20 mouse cellular contexts compared by ENCODE assay signal in genomic region chr9:31538458-31539210, GRCm38 (mm10).
DNase-seq lines count a peak whose midpoint lies in the region; ATAC-seq and TF ChIP-seq lines count a peak whose summit lies in the region.
"Had no signal": no experiment of that assay in that cellular context is flagged by ENCODE, and none has a peak within 500 bp of the region (broad histone marks: within the 10 kb centered on the region; RNA-seq: fewer than 3 reads in every experiment).

No protein-coding gene starts in this region.

- no peak for ATAC-seq in kidney, embryonic 14.5 days (ENCODE audit: low FRiP score, low TSS enrichment)
- ATAC-seq in liver, embryonic 14.5 days (ENCODE audit: insufficient read depth): peak; percentile 48
- peak; percentile 88 for ATAC-seq in stomach, postnatal 0 days (ENCODE audit: low FRiP score, low TSS enrichment)
- ATAC-seq: forebrain, postnatal 0 days; inflammation-experienced regulatory T-cells, adult 6 months had no signal

- no peak for TF ChIP-seq POLR2A in kidney, adult 2 months (IDR thresholded peaks at IDR 0.05; ENCODE audit: low read depth, low read length)

- TF ChIP-seq CTCF in kidney, adult 2 months (conservative IDR thresholded peaks at IDR 0.05; ENCODE audit: insufficient read depth, insufficient read length, low read depth, low read length): no peak
- no peak for TF ChIP-seq CTCF in liver, embryonic 14.5 days (IDR thresholded peaks at IDR 0.05; ENCODE audit: low read depth)
- no peak for TF ChIP-seq CTCF in stomach, postnatal 0 days (IDR thresholded peaks at IDR 0.05; ENCODE audit: low read depth)

- peaks cover 10% of the 10 kb centered on the region; the same call in 1 of the 2 replicates for H3K4me1 ChIP-seq in kidney, adult 2 months (ENCODE audit: control insufficient read depth, insufficient read depth, low read length)
- no peaks in the 10 kb centered on the region for H3K4me1 ChIP-seq in kidney, embryonic 14.5 days (ENCODE audit: control insufficient read depth, insufficient read depth, low read length)
- peaks cover 0 to 4% of the 10 kb centered on the region in 2 experiments; a peak in 2 of 4 replicates for H3K4me1 ChIP-seq in liver, embryonic 14.5 days (replicated peaks; ENCODE audit: control insufficient read depth in 2 of 2, insufficient read depth in 2 of 2, low read length in 1 of 2)
- no peaks in the 10 kb centered on the region for H3K4me1 ChIP-seq in stomach, postnatal 0 days (replicated peaks; ENCODE audit: control insufficient read depth, insufficient read depth)
- H3K4me1 ChIP-seq: embryonic facial prominence, embryonic 12.5 days; midbrain, embryonic 10.5 days; neural tube, embryonic 12.5 days had no signal

- H3K27ac ChIP-seq in kidney, adult 2 months (ENCODE audit: insufficient read depth, low read depth, low read length): no peak overlapping the region
- no peak overlapping the region for H3K27ac ChIP-seq in kidney, embryonic 14.5 days (ENCODE audit: low read depth, low read length)
- H3K27ac ChIP-seq in liver, embryonic 14.5 days: no peak overlapping the region
- peak overlapping the region; percentile 40; the same call in 1 of the 2 replicates for H3K27ac ChIP-seq in stomach, postnatal 0 days (replicated peaks)
- H3K27ac ChIP-seq: embryonic facial prominence, embryonic 12.5 days; gastrocnemius, adult 2 months; heart, adult 2 months; midbrain, embryonic 10.5 days; neural tube, embryonic 12.5 days had no signal

- 65% methylated on average over 11 of the region's 11 CpGs for WGBS in kidney, adult 2 months
- WGBS in kidney, embryonic 14.5 days: 75% methylated on average over 11 of the region's 11 CpGs
- 58% methylated on average over 11 of the region's 11 CpGs for WGBS in liver, embryonic 14.5 days (ENCODE audit: insufficient replicate concordance)
- 55% methylated on average over 11 of the region's 11 CpGs for WGBS in stomach, postnatal 0 days

- H3K36me3 ChIP-seq in kidney, adult 2 months (ENCODE audit: control insufficient read depth, insufficient read depth, low read length): no peaks in the 10 kb centered on the region
- no peaks in the 10 kb centered on the region for H3K36me3 ChIP-seq in kidney, embryonic 14.5 days (ENCODE audit: control insufficient read depth, insufficient read depth, low read length)
- no peaks in the 10 kb centered on the region for H3K36me3 ChIP-seq in liver, embryonic 14.5 days (replicated peaks; ENCODE audit: control insufficient read depth, insufficient read depth, low read depth)
- no peaks in the 10 kb centered on the region for H3K36me3 ChIP-seq in stomach, postnatal 0 days (ENCODE audit: control insufficient read depth, insufficient read depth, low read length)
- H3K36me3 ChIP-seq: embryonic facial prominence, embryonic 12.5 days; midbrain, embryonic 10.5 days; neural tube, embryonic 12.5 days had no signal

- no peak for TF ChIP-seq EP300 in liver, embryonic 14.5 days (IDR thresholded peaks at IDR 0.05; ENCODE audit: low read depth)
- no peak for TF ChIP-seq EP300 in stomach, postnatal 0 days (optimal IDR thresholded peaks at IDR 0.05)

- DNase-seq in kidney, adult 2 months: peak; percentile 84
- DNase-seq in kidney, postnatal 25 days: peak; percentile 29 to 63
- DNase-seq in liver, embryonic 14.5 days (ENCODE audit: low read depth in 3 of 3, low spot score in 3 of 3): peak in 1 of 3 experiments; percentile 12
- DNase-seq in stomach, postnatal 0 days (ENCODE audit: low spot score): peak; percentile 49
- DNase-seq in right cerebral cortex, adult 18-20 months: no peak
- DNase-seq in gastrocnemius, postnatal 10 days: no peak
- DNase-seq in urinary bladder, postnatal 36 days (ENCODE audit: low spot score in 2 of 2): no peak
- DNase-seq: adrenal gland, postnatal 14 days; B cell, adult 2 months; cerebellum, adult 2 months; forebrain, postnatal 0 days; gastrocnemius, adult 2 months; heart, adult 2 months; right cerebral cortex, postnatal 14 days; thymus, adult 2 months had no signal

- H3K4me2 ChIP-seq in kidney, embryonic 14.5 days (replicated peaks; ENCODE audit: low read depth, low read length): no peak overlapping the region
- H3K4me2 ChIP-seq in liver, embryonic 14.5 days (ENCODE audit: low read depth): no peak overlapping the region
- H3K4me2 ChIP-seq in stomach, postnatal 0 days (replicated peaks; ENCODE audit: low read depth): no peak overlapping the region
- H3K4me2 ChIP-seq: embryonic facial prominence, embryonic 12.5 days; neural tube, embryonic 12.5 days had no signal

- no peak overlapping the region for H3K9ac ChIP-seq in kidney, embryonic 14.5 days (ENCODE audit: low read depth, low read length)
- no peak overlapping the region for H3K9ac ChIP-seq in liver, embryonic 14.5 days (replicated peaks)
- H3K9ac ChIP-seq in stomach, postnatal 0 days (ENCODE audit: low read length): no peak overlapping the region
- H3K9ac ChIP-seq: embryonic facial prominence, embryonic 12.5 days; forebrain, postnatal 0 days; neural tube, embryonic 12.5 days had no signal

- no peak overlapping the region for H3K4me3 ChIP-seq in kidney, adult 2 months (ENCODE audit: insufficient read depth, low read depth, low read length)
- H3K4me3 ChIP-seq in kidney, embryonic 14.5 days (ENCODE audit: low read length): no peak overlapping the region
- H3K4me3 ChIP-seq in liver, embryonic 14.5 days (ENCODE audit: insufficient read depth in 1 of 2, low read depth in 2 of 2, low read length in 2 of 2): no peak overlapping the region
- H3K4me3 ChIP-seq in stomach, postnatal 0 days (ENCODE audit: low read depth, low read length): no peak overlapping the region
- H3K4me3 ChIP-seq: embryonic facial prominence, embryonic 12.5 days; gastrocnemius, adult 2 months; heart, adult 2 months; midbrain, embryonic 10.5 days; neural tube, embryonic 12.5 days had no signal

- H3K9me3 ChIP-seq in kidney, embryonic 14.5 days (ENCODE audit: control insufficient read depth, low read length): no peaks in the 10 kb centered on the region
- no peaks in the 10 kb centered on the region for H3K9me3 ChIP-seq in liver, embryonic 14.5 days (ENCODE audit: control insufficient read depth, low read length)
- no peaks in the 10 kb centered on the region for H3K9me3 ChIP-seq in stomach, postnatal 0 days (ENCODE audit: control insufficient read depth, low read length)
- H3K9me3 ChIP-seq: embryonic facial prominence, embryonic 12.5 days; midbrain, embryonic 10.5 days; neural tube, embryonic 12.5 days had no signal

- no peaks in the 10 kb centered on the region for H3K27me3 ChIP-seq in kidney, adult 2 months (replicated peaks; ENCODE audit: control insufficient read depth, insufficient read depth, low read length)
- no peaks in the 10 kb centered on the region for H3K27me3 ChIP-seq in kidney, embryonic 14.5 days (ENCODE audit: control insufficient read depth, insufficient read depth, low read length)
- H3K27me3 ChIP-seq in liver, embryonic 14.5 days (ENCODE audit: control insufficient read depth, insufficient read depth, low read length): no peaks in the 10 kb centered on the region
- no peaks in the 10 kb centered on the region for H3K27me3 ChIP-seq in stomach, postnatal 0 days (ENCODE audit: control insufficient read depth, insufficient read depth, low read length)
- H3K27me3 ChIP-seq: embryonic facial prominence, embryonic 12.5 days; neural tube, embryonic 12.5 days had no signal

Comparison
In these comparisons a context has a peak if more than half of its experiments do, and no peak if none do; other contexts are left out.
1. DNase-seq: peak in kidney, adult 2 months (single experiment), kidney, postnatal 25 days (2 of 2) and stomach, postnatal 0 days (single experiment); none in right cerebral cortex, adult 18-20 months (single experiment), gastrocnemius, postnatal 10 days (single experiment) and urinary bladder, postnatal 36 days (0 of 2).